Mouse (Mus musculus) kidney, postnatal 0 days (tissue): Measurements from ENCODE around the gene Xbp1. TPM values are rescaled to one million over a fixed set of nuclear protein-coding genes. Genes with fewer than 3 reads are reported as not detected.
A peak's percentile ranks its signal among the peaks of the same experiment; 100 is the strongest.

Experiments used
- ATAC-seq: fragments of 200-750 bp; cut with Nextera tagmentation; replicated peaks from 2 replicates; pipeline ENCODE4 v1.8.0; 2017; ENCODE audit warnings: low read depth, moderate number of reproducible peaks, moderate TSS enrichment, moderate library complexity; ENCODE audit not compliant: low FRiP score
- DNase-seq: peaks from one replicate; pipeline ENCODE4 v3.0.0-alpha.2; 2016; ENCODE audit warnings: low spot score
- H3K27ac ChIP-seq: fragments of 300-500 bp; sonication (generic); 2 replicates; pipeline ENCODE4 v1.5.1; 2014; ENCODE audit warnings: mild to moderate bottlenecking
- H3K27me3 ChIP-seq: fragments of 300-500 bp; sonication (generic); 2 replicates; pipeline ENCODE4 v1.6.1; 2014; ENCODE audit warnings: low read length, mixed read lengths; ENCODE audit not compliant: insufficient read depth
- H3K36me3 ChIP-seq: fragments of 300-500 bp; sonication (generic); 2 replicates; pipeline ENCODE4 v1.6.1; 2014; ENCODE audit warnings: low read length, mixed read lengths; ENCODE audit not compliant: insufficient read depth
- H3K4me1 ChIP-seq: fragments of 300-500 bp; sonication (generic); replicated peaks from 2 replicates; pipeline ENCODE4 v1.6.1; 2014; ENCODE audit warnings: antibody characterized with exemption, low read length, mixed read lengths; ENCODE audit not compliant: insufficient read depth
- H3K4me2 ChIP-seq: fragments of 300-500 bp; sonication (generic); 2 replicates; pipeline ENCODE4 v1.6.1; 2014; ENCODE audit warnings: mild to moderate bottlenecking, low read length, moderate library complexity, mixed read lengths
- H3K4me3 ChIP-seq: fragments of 300-500 bp; sonication (generic); replicated peaks from 2 replicates; pipeline ENCODE4 v1.5.1; 2014; ENCODE audit warnings: low read depth, low read length
- H3K9ac ChIP-seq: fragments of 300-500 bp; sonication (generic); 2 replicates; pipeline ENCODE4 v1.6.1; 2014; ENCODE audit warnings: low read depth, low read length
- H3K9me3 ChIP-seq: fragments of 300-500 bp; sonication (generic); replicated peaks from 2 replicates; pipeline ENCODE4 v1.6.1; 2016; ENCODE audit warnings: low read length, inconsistent platforms, mixed read lengths
- CTCF ChIP-seq: IDR thresholded peaks from 2 replicates; pipeline ENCODE4 v1.5.1; 2016; ENCODE audit warnings: antibody characterized with exemption, low read depth, mild to moderate bottlenecking, moderate library complexity
- WGBS: fragments of 180-500 bp; shearing (Covaris S2); extraction: QIAGEN DNeasy Blood & Tissue Kit; methylation state at CpG from one replicate; pipeline ENCODE4 v1.1.7; 2014; 5-methylcytosine and 5-hydroxymethylcytosine counted together
- polyA plus RNA-seq: library from polyadenylated mRNA; unstranded; fragments of >200 nt; fragmentation: Nextera tagmentation; extraction: Ambion mirVana; gene quantifications from 2 replicates; pipeline ENCODE4 v1.2.1, GENCODE M21; 2015

Gene Xbp1
- polyA plus RNA-seq, 1 experiment from 2014 or later = 199 TPM

GRCm38 (mm10) chr11:5517346-5517745 is 3.1 kb upstream of the Xbp1 start:
- DNase-seq (no peak), ATAC-seq (no peak)
- Histone ChIP-seq H3K9me3 (no peaks in the 10 kb centered on the region), H3K27me3 (no peaks in the 10 kb centered on the region), H3K36me3 (no peaks in the 10 kb centered on the region; the same call in 1 of the 2 replicates), H3K9ac (no peak overlapping the region), H3K4me2 (no peak overlapping the region), H3K27ac (no peak overlapping the region), H3K4me1 (0 out of 2 replicates have a peak, but pooled peaks cover 5% of the 10 kb centered on the region), H3K4me3 (no peak overlapping the region)
- no peak for TF ChIP-seq CTCF
- 78% methylated on average over 6 of the region's 6 CpGs for WGBS

- no peak for TF ChIP-seq CTCF
- peak overlapping the region; percentile 65; the same call in 1 of the 2 replicates for H3K4me2 ChIP-seq
- peaks cover 23% of the 10 kb centered on the region for H3K36me3 ChIP-seq
- H3K4me1 ChIP-seq = 0 out of 2 replicates have a peak, but pooled peaks cover 9% of the 10 kb centered on the region
- WGBS = 72% methylated on average over 3 of the region's 3 CpGs
- no peak overlapping the region for H3K9ac ChIP-seq
- no peaks in the 10 kb centered on the region for H3K27me3 ChIP-seq
- DNase-seq = no peak
- H3K9me3 ChIP-seq = no peaks in the 10 kb centered on the region
- ATAC-seq = no peak
- H3K27ac ChIP-seq = peak overlapping the region; percentile 97; the same call in 1 of the 2 replicates
- peak overlapping the region; percentile 100; the same call in 1 of the 2 replicates for H3K4me3 ChIP-seq
These were observed 778 bp upstream of the Xbp1 start for GRCm38 (mm10) chr11:5519681-5520080.

GRCm38 (mm10) chr11:5521266-5521515 is 732 bp downstream of the Xbp1 start:
- Histone ChIP-seq H3K9me3 (no peaks in the 10 kb centered on the region), H3K4me2 (peak overlapping the region; percentile 65), H3K27me3 (no peaks in the 10 kb centered on the region), H3K4me3 (peak overlapping the region; percentile 100), H3K36me3 (peaks cover 34% of the 10 kb centered on the region), H3K4me1 (0 out of 2 replicates have a peak, but pooled peaks cover 9% of the 10 kb centered on the region), H3K27ac (peak overlapping the region; percentile 97), H3K9ac (peak overlapping the region; percentile 99)
- no peak for TF ChIP-seq CTCF
- DNase-seq (peak; percentile 25), ATAC-seq (peak; percentile 9; the same call in 1 of the 2 replicates)
- WGBS = 0% methylated on average over 13 of the region's 13 CpGs

- Histone ChIP-seq H3K9ac (peak overlapping the region; percentile 99), H3K27ac (peak overlapping the region; percentile 97), H3K4me2 (peak overlapping the region; percentile 65), H3K36me3 (peaks cover 35% of the 10 kb centered on the region), H3K4me1 (0 out of 2 replicates have a peak, but pooled peaks cover 9% of the 10 kb centered on the region), H3K27me3 (no peaks in the 10 kb centered on the region), H3K9me3 (no peaks in the 10 kb centered on the region), H3K4me3 (peak overlapping the region; percentile 100)
- DNase-seq = peak; percentile 89
- TF ChIP-seq CTCF = peak; percentile 68
- WGBS = under 1% methylated on average over 33 of the region's 34 CpGs
- ATAC-seq = peak; percentile 41
These were observed 1.2 kb downstream of the Xbp1 start for GRCm38 (mm10) chr11:5521516-5522291.

GRCm38 (mm10) chr11:5522798-5523415 is 2.4 kb downstream of the Xbp1 start:
- Histone ChIP-seq H3K9me3 (no peaks in the 10 kb centered on the region), H3K4me3 (0 out of 2 replicates have a peak overlapping the region, but pooled peaks have one; percentile 100), H3K27me3 (no peaks in the 10 kb centered on the region), H3K36me3 (peaks cover 38% of the 10 kb centered on the region), H3K27ac (no peak overlapping the region), H3K4me2 (peak overlapping the region; percentile 65), H3K9ac (0 out of 2 replicates have a peak overlapping the region, but pooled peaks have one; percentile 20), H3K4me1 (0 out of 2 replicates have a peak, but pooled peaks cover 9% of the 10 kb centered on the region)
- WGBS = 80% methylated on average over 11 of the region's 11 CpGs
- no peak for TF ChIP-seq CTCF
- no peak for DNase-seq
- no peak for ATAC-seq

GRCm38 (mm10) chr11:5525418-5525817 is 5.0 kb downstream of the Xbp1 start:
- no peak overlapping the region for H3K4me2 ChIP-seq

More at GRCm38 (mm10) chr11:5525418-5525817, 5.0 kb downstream of the Xbp1 start:
- no peaks in the 10 kb centered on the region for H3K9me3 ChIP-seq
- ATAC-seq (no peak), DNase-seq (no peak)
- H3K27ac ChIP-seq = no peak overlapping the region
- peaks cover 45% of the 10 kb centered on the region for H3K36me3 ChIP-seq
- H3K4me3 ChIP-seq = no peak overlapping the region
- 88% methylated on average over 4 of the region's 4 CpGs for WGBS
- no peak overlapping the region for H3K9ac ChIP-seq
- no peak for TF ChIP-seq CTCF
- 0 out of 2 replicates have a peak, but pooled peaks cover 6% of the 10 kb centered on the region for H3K4me1 ChIP-seq
- H3K27me3 ChIP-seq = no peaks in the 10 kb centered on the region
